Mouse (Mus musculus) liver, embryonic 11.5 days (tissue): ENCODE measurements at regions not wholly inside any gene's neighbourhood (a gene's known extent, or its start where the extent isn't known, plus 50 kb on each side); places are given as distances from the start of the nearest gene placed in this dataset.

Source experiments
- ATAC-seq: fragments of 200-750 bp; cut with Nextera tagmentation; replicated peaks from 2 replicates; pipeline ENCODE4 v1.8.0; 2017; ENCODE audit warnings: moderate number of reproducible peaks, mild to moderate bottlenecking, moderate TSS enrichment, moderate library complexity; ENCODE audit not compliant: low FRiP score
- DNase-seq: peaks from one replicate; pipeline ENCODE4 v3.0.0-alpha.2; 2017; ENCODE audit warnings: low spot score
- H3K27ac ChIP-seq: fragments of 300-500 bp; sonication (generic); 2 replicates; pipeline ENCODE4 v1.5.1; 2014; ENCODE audit warnings: mild to moderate bottlenecking, low read depth, low read length, control low read depth
- H3K27me3 ChIP-seq: fragments of 300-500 bp; sonication (generic); replicated peaks from 2 replicates; pipeline ENCODE4 v1.6.1; 2014; ENCODE audit warnings: low read length, mixed read lengths; ENCODE audit not compliant: control insufficient read depth, insufficient read depth
- H3K36me3 ChIP-seq: fragments of 300-500 bp; sonication (generic); 2 replicates; pipeline ENCODE4 v1.6.1; 2014; ENCODE audit warnings: mild to moderate bottlenecking, low read length, moderate library complexity, mixed read lengths; ENCODE audit not compliant: control insufficient read depth, insufficient read depth
- H3K4me1 ChIP-seq: fragments of 300-500 bp; sonication (generic); replicated peaks from 2 replicates; pipeline ENCODE4 v1.6.1; 2014; ENCODE audit warnings: low read length, mixed read lengths; ENCODE audit not compliant: control insufficient read depth, insufficient read depth
- H3K4me2 ChIP-seq: fragments of 300-500 bp; sonication (generic); 2 replicates; pipeline ENCODE4 v1.6.1; 2014; ENCODE audit warnings: mild to moderate bottlenecking, control low read depth, moderate library complexity
- H3K4me3 ChIP-seq: fragments of 300-500 bp; sonication (generic); 2 replicates; pipeline ENCODE4 v1.5.1; 2014; ENCODE audit warnings: low read depth, low read length, control low read depth
- H3K9ac ChIP-seq: fragments of 300-500 bp; sonication (generic); 2 replicates; pipeline ENCODE4 v1.6.1; 2014; ENCODE audit warnings: low read depth, low read length, control low read depth
- H3K9me3 ChIP-seq: fragments of 300-500 bp; sonication (generic); 2 replicates; pipeline ENCODE4 v1.6.1; 2016; ENCODE audit warnings: low read length, inconsistent platforms, mixed read lengths; ENCODE audit not compliant: control insufficient read depth
- WGBS: fragments of 180-500 bp; shearing (Covaris S2); extraction: QIAGEN DNeasy Blood & Tissue Kit; methylation state at CpG from one replicate; pipeline ENCODE4 v1.1.7; 2014; 5-methylcytosine and 5-hydroxymethylcytosine counted together

GRCm38 (mm10) chr15:56604266-56604665 lies 873.2 kb downstream of the Slc22a22 start:
- ATAC-seq (no peak), DNase-seq (no peak)
- WGBS, result 86% methylated on average over 3 of the region's 3 CpGs
- Histone ChIP-seq H3K27ac (no peak overlapping the region), H3K4me2 (no peak overlapping the region), H3K27me3 (no peaks in the 10 kb centered on the region), H3K4me1 (no peaks in the 10 kb centered on the region), H3K9me3 (no peaks in the 10 kb centered on the region), H3K9ac (no peak overlapping the region), H3K4me3 (no peak overlapping the region), H3K36me3 (no peaks in the 10 kb centered on the region)

GRCm38 (mm10) chr15:56592656-56593055 lies 884.8 kb downstream of the Slc22a22 start:
- DNase-seq (no peak), ATAC-seq (no peak)
- Histone ChIP-seq H3K27ac (no peak overlapping the region), H3K9ac (no peak overlapping the region), H3K4me3 (no peak overlapping the region), H3K9me3 (no peaks in the 10 kb centered on the region), H3K27me3 (no peaks in the 10 kb centered on the region), H3K4me2 (no peak overlapping the region), H3K4me1 (no peaks in the 10 kb centered on the region), H3K36me3 (no peaks in the 10 kb centered on the region)
- WGBS, result 84% methylated on average over 4 of the region's 4 CpGs

DNA sequence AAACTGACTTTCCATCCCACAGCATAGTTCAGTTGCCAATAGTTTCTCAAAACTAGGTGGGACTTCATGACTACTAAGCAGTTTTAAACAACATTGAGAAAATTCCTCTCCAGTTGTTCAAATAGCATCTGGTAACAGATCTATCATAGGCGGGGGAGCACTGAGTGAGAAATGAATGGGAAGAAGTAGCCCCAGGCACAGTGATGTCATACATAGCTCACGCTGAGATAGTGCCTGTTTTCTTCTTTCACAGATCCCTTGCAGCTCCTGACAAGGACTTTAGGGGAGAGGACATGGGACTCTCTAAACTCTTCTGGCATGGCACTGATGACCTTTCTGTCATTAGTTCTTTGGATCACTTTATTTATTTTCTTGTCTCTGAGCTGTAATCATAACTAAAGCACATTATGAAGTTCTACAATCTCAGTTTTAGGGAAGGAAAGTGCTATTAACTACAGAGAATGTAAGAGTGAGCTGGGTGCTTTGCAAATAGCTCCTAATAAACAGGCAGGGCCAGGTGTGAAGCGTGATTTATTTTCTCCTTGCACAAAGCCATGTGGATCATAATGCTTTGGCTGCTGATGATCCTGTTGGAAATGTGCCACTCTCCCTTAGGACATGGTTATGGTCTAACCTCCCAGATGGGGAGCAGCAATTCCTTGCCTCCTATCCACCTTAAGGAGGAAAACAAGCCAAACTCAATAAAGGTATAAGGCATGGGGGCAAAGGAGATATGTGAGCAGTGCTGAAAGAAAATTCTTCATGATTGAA lies 896.5 kb downstream of the Slc22a22 start:
- ATAC-seq (no peak), DNase-seq (no peak)
- H3K36me3 ChIP-seq, result no peaks in the 10 kb centered on the region
- H3K4me2 ChIP-seq, result no peak overlapping the region
- no peak overlapping the region for H3K27ac ChIP-seq
- no peak overlapping the region for H3K4me3 ChIP-seq
- H3K9ac ChIP-seq, result no peak overlapping the region
- 57% methylated on average over 3 of the region's 3 CpGs for WGBS
- no peaks in the 10 kb centered on the region for H3K27me3 ChIP-seq
- H3K4me1 ChIP-seq, result no peaks in the 10 kb centered on the region
- H3K9me3 ChIP-seq, result no peaks in the 10 kb centered on the region

GRCm38 (mm10) chr15:56563192-56563591 lies 914.2 kb downstream of the Slc22a22 start:
- no peak for DNase-seq
- H3K9ac ChIP-seq, result no peak overlapping the region
- no peak overlapping the region for H3K27ac ChIP-seq
- no peak overlapping the region for H3K4me3 ChIP-seq
- WGBS, result 49% methylated on average over 2 of the region's 2 CpGs
- no peak overlapping the region for H3K4me2 ChIP-seq
- H3K4me1 ChIP-seq, result no peaks in the 10 kb centered on the region
- H3K9me3 ChIP-seq, result no peaks in the 10 kb centered on the region
- no peaks in the 10 kb centered on the region for H3K36me3 ChIP-seq
- ATAC-seq, result no peak
- H3K27me3 ChIP-seq, result no peaks in the 10 kb centered on the region

GRCm38 (mm10) chr15:56562785-56563184 lies 914.6 kb downstream of the Slc22a22 start:
- Histone ChIP-seq H3K4me1 (no peaks in the 10 kb centered on the region), H3K4me2 (no peak overlapping the region), H3K36me3 (no peaks in the 10 kb centered on the region), H3K9me3 (no peaks in the 10 kb centered on the region), H3K27me3 (no peaks in the 10 kb centered on the region), H3K27ac (no peak overlapping the region), H3K9ac (no peak overlapping the region), H3K4me3 (no peak overlapping the region)
- no peak for DNase-seq
- 65% methylated on average over 1 of the region's 1 CpGs for WGBS
- no peak for ATAC-seq

DNA sequence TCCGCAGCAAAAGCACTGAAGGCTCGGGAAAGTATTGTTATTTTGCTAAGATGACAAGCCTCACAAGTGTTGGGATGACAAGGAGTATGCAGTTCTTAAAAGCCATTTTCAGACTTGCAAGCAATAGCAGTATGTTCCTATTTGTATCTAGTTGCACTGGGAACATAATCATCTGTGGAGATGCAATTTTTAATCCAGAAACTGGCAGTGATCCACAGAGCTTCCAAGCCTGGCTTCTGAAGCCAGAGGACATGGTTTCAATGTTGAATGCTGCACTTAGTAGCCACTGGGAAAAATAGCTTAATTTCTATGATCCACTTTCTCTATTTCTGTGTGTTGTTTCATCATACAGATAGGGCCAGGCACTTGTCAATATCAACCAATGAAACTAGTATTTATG lies 915.3 kb downstream of the Slc22a22 start:
- Histone ChIP-seq H3K27ac (no peak overlapping the region), H3K4me2 (no peak overlapping the region), H3K4me3 (no peak overlapping the region), H3K36me3 (no peaks in the 10 kb centered on the region), H3K27me3 (no peaks in the 10 kb centered on the region), H3K9ac (no peak overlapping the region), H3K9me3 (no peaks in the 10 kb centered on the region), H3K4me1 (no peaks in the 10 kb centered on the region)
- ATAC-seq (no peak), DNase-seq (no peak)
- WGBS, result 85% methylated on average over 2 of the region's 2 CpGs

DNA sequence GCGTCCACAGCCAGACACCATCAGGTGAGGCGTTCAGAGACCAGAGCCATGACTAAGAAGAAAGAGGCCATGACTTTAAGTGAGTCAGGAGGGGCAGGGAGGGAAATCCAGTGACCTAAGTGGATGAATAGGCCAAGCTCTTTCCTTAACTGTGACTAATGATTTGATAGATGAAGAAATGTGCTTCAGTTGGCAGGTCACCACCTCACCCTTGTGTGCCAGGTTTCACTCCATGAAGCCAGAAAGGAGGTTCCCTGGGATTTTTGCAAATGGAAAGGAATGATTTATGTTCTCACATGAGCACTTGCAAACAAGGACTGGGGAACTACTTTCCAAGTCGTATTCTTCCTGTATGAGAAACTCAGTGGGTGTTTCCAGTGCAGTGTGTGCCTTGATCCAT lies 923.0 kb downstream of the Slc22a22 start:
- no peak for DNase-seq
- no peak overlapping the region for H3K9ac ChIP-seq

DNA sequence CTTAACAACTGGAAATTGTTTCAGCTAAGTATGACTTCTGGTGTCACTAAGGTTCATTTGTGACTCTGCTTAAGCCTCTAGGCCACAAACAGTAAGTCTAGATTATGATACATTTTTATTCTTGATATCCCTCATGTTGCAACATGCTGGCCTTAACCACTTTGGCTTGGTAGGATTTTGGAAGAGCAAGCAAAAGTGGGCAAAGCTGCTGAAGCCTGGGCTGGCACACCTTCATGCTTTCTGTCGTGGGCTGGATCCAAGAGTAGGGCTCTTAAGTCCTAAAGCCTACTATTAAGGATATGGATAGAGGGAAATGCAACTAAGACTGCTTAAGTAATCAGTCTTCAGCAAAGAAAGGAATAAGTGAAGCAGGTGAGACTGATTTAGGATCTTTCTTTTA lies 923.6 kb downstream of the Slc22a22 start:
- no peak overlapping the region for H3K9ac ChIP-seq
- H3K27ac ChIP-seq, result no peak overlapping the region
- no peak overlapping the region for H3K4me3 ChIP-seq
- ATAC-seq (no peak), DNase-seq (no peak)
- no peaks in the 10 kb centered on the region for H3K9me3 ChIP-seq
- H3K4me1 ChIP-seq, result no peaks in the 10 kb centered on the region
- no peak overlapping the region for H3K4me2 ChIP-seq
- no peaks in the 10 kb centered on the region for H3K27me3 ChIP-seq
- 50% methylated on average over 1 of the region's 1 CpGs for WGBS
- H3K36me3 ChIP-seq, result no peaks in the 10 kb centered on the region

More for the DNA sequence above, 923.0 kb downstream of the Slc22a22 start:
- Histone ChIP-seq H3K4me3 (no peak overlapping the region), H3K9me3 (no peaks in the 10 kb centered on the region), H3K27me3 (no peaks in the 10 kb centered on the region), H3K4me1 (no peaks in the 10 kb centered on the region), H3K27ac (no peak overlapping the region), H3K4me2 (no peak overlapping the region), H3K36me3 (no peaks in the 10 kb centered on the region)
- 72% methylated on average over 3 of the region's 3 CpGs for WGBS
- ATAC-seq, result no peak

DNA sequence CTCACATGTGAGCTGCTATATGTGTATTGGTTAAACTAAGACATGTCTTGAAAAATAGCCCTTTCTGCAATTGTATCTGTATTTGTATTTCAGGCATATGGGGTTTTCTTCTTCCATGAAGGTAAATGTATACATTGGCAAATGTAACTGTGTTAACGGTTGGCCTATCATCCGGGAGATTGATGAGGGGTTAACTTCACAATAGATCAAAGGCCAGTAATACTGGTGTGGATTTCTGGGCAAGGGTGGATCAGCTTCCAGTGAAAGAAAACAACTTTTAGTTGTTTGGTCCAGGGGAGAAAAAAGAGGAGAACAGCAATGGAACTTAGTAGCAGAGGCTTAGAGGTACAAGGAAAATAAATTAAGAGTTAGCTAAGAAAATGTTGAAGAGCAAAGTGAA lies 945.9 kb downstream of the Slc22a22 start:
- no peaks in the 10 kb centered on the region for H3K9me3 ChIP-seq
- no peak for DNase-seq

More for the DNA sequence above, 945.9 kb downstream of the Slc22a22 start:
- no peaks in the 10 kb centered on the region for H3K36me3 ChIP-seq
- no peak overlapping the region for H3K4me2 ChIP-seq
- H3K27ac ChIP-seq, result no peak overlapping the region
- no peaks in the 10 kb centered on the region for H3K4me1 ChIP-seq
- no peaks in the 10 kb centered on the region for H3K27me3 ChIP-seq
- H3K9ac ChIP-seq, result no peak overlapping the region
- no peak overlapping the region for H3K4me3 ChIP-seq
- no peak for ATAC-seq
- 48% methylated on average over 2 of the region's 2 CpGs for WGBS
